Mouse (Mus musculus): ENCODE results near the gene 4921509C19Rik.
"Not testable (repeated sequence)": the region's sequence is repeated elsewhere in the genome, so short reads cannot be mapped to it uniquely, and the experiment has no call there.

The 4921509C19Rik gene

DNA sequence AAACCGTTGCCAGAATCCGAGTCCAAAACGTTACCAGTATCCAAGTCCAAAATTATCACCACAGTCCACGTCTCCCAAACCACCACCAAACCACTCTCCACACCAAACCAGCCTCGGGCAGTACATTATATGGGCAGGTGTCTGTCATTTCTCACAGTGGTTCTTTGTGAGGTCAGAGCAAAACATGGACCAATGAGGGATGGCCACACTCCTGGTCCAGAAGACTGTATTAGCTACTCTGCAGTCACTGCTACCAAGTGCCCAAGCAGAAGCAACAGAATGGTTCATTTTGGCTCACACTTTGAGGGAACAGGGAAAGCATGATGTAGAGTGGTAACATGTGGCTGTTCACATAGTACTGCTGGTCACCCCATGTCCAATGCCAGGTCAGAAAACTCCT is at the start of gene 4921509C19Rik:
TSS of gene 4921509C19Rik (minus strand) at position 101 of the 400 bp plus-strand sequence.
- not testable (repeated sequence) for DNase-seq (ENCODE audit: low read depth in 1 of 2, low spot score in 2 of 2)

DNA sequence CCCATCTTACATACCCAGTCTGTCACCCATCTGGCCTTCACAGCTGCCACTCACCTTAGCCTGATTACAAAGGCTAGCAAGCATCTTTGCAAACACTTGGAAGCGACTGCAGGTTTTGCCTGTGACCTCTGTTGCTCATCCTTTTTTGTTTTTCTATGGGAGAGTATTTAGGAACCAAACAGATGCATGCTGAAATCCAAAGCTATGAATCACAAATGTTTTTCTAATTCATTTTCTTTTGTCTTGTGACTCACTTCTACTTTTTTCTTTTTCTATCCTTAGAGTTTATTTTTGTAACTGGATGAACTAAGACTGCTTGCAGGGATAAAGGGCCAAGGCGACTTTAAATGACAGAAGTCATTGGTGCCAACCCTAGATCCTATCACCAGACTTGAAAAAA is 49.6 kb upstream of the 4921509C19Rik start:
- DNase-seq (ENCODE audit: low read depth in 1 of 2, low spot score in 2 of 2) = no peak

DNA sequence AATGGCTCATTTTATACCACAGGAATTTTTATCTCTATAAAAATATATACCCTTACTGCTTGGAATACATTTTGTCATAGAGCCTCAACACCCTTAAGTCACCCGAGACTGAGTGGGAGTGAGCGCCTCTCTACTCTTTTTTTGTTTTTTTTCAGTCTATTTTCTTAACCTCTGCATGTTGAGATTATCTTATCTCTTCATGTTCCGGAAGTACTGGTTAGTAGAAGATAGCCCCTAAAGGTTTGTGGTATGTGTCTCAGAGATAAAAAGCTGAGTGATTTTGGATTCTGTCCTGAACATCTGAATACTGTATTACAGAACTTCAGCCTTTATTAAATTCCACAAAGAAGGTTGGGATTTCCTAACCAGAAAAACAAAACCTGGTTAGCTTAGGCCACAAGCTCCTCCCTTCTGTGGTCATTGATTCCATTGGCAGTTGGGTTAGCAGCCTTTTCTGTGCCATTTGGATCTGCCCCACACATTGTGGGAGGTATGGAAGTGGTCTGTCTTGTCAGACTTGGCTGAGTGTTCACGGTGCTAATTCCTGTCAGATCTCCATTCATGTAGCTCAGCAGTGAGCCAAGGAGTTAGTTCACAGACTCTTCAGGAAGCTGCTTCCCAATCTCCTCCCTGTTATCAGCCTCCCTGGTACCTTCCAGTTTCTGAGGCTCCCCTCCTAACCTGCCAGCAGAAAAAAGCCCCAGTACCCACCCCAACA is 48.5 kb upstream of the 4921509C19Rik start:
- no peak for DNase-seq (ENCODE audit: low read depth in 1 of 2, low spot score in 2 of 2)

DNA sequence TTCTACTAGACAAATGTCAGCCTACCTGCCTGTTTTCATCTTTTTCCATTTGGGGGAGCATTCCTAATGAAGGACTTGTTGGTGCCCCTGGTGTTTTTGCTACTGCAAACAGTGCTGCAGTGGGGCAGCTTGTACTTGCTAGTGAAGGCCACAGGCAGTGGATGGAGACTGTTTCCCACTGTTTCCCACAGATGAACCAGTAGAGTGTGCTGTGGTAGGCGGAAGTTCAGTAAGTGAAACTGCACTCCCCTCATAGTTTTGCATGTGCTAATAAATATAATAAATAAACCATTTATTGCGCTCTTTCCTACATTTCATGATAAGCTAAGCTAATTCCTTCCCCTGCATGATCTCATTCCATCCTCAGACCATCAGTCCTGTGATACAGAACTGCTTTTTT is 43.0 kb upstream of the 4921509C19Rik start:
- no peak for DNase-seq (ENCODE audit: low read depth in 1 of 2, low spot score in 2 of 2)

DNA sequence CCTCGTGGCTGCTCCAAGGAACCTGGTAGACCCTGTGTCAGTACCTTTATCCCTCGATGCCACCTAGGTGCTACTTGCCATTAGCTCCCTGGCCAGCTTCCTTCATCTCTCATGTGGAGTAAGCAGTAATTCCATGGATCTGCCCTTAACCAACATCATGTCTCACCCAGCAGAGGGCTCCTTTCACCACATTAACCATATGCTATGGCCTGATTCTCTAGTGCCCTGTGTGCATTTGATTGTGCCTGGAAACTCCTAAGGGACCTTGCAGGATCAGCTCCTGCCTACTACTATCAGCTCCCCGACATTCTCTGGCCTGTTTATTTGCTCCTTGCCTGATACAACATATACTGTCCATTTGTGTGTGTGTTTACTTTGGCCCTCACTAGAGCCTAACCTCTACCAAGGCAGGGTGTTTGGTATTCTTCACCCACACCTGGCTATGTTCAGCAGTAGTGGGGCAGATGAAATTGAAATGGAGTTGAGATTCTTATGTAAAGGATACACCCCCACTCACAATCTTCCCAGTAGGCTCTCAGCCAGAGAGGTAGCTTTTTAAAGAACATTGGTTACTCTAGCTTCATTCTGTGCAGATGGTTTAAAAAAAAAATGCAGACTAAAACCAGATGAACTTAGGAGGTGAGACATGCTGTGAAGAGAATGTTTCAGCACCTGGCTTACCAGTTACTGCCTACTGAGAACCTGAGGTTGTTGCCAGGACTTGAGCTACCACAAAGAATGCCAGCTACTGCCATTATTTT is 37.8 kb upstream of the 4921509C19Rik start:
- DNase-seq (ENCODE audit: low read depth in 1 of 2, low spot score in 2 of 2) = no peak

DNA sequence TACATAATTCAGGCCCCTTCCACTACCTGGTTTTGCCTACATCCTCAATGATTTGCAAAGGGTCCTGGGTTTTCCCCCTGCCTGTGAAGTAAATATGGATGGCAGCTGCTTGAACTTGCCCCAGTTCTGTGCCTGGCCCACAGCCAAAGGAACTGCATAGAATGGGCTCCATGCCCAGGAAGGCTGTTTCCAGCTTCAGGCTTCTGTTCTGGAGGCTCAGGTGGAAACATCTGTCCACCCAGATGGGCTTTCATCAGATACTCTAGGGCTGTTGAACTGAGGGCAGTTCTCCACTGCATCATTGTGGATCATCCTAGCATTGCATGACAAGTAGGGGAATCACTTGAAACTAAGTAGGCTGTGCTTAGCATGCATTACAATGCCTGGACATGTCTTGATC is 36.2 kb upstream of the 4921509C19Rik start:
- DNase-seq (ENCODE audit: low read depth in 1 of 2, low spot score in 2 of 2) = no peak

DNA sequence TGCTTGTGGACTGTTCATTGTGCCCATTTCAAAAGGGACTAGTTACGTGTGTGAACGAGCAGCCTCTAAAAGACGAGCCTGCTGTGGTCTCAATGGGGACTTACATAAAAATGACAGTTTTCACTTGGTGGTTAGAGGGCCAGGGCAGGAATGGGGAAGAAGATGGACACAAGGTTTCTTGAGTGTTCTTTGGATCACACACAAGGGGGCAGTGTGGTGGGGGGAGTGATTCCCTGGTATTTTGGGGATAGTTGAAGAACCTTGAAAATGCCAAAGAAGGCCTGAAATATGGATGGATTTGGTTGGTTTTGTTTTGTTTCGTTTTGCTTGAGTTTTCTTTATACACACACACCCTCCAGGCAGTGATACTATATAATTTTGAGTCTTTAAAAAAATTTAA is 28.3 kb upstream of the 4921509C19Rik start:
- no peak for DNase-seq (ENCODE audit: low read depth in 1 of 2, low spot score in 2 of 2)

DNA sequence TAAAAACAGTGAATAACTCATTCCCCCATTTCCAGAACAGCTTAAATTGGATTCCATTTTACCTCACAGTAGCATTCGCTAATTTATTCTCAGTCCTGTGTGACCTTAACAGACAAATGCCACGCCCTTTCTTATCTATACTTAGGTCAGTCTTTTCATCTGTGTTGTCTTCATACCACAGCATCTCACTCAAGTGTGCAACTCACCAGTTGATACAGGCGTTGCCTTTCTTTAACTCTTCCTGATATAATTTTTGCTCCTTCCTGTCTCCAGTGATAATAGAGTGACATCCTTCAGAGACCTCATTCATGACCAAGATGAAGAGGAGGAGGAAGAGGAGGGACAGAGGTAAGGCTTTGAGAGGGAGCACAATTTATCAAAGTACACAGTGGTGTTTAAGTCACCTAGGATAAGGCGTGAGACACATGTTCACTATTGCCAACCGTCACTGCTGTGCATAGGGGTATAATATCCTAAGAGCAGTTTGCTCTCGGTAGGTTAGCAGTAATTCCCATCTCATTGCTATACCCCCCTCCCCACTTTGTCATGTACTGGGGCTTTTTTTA is 24.6 kb upstream of the 4921509C19Rik start:
- DNase-seq (ENCODE audit: low read depth in 1 of 2, low spot score in 2 of 2) = no peak

DNA sequence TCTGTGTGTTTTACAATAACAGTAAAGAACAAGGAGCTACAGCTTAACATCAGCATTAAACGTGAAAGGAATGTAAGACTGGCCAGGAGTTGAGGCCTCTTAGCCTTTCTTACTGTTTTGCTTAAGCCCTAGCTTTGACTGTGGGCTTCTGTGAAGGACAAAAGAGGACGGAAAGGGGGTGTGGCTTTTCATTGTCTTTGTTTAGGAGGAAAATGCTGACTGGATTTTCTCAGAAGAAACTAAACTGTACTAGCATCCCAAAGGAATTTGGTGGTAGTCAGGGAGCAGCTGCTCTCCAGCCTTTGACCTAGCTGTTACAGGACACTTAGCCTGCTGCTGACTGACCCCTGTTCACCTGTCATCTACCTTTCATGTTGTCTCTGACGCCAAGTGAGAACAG is 22.4 kb upstream of the 4921509C19Rik start:
- no peak for DNase-seq (ENCODE audit: low read depth in 1 of 2, low spot score in 2 of 2)

DNA sequence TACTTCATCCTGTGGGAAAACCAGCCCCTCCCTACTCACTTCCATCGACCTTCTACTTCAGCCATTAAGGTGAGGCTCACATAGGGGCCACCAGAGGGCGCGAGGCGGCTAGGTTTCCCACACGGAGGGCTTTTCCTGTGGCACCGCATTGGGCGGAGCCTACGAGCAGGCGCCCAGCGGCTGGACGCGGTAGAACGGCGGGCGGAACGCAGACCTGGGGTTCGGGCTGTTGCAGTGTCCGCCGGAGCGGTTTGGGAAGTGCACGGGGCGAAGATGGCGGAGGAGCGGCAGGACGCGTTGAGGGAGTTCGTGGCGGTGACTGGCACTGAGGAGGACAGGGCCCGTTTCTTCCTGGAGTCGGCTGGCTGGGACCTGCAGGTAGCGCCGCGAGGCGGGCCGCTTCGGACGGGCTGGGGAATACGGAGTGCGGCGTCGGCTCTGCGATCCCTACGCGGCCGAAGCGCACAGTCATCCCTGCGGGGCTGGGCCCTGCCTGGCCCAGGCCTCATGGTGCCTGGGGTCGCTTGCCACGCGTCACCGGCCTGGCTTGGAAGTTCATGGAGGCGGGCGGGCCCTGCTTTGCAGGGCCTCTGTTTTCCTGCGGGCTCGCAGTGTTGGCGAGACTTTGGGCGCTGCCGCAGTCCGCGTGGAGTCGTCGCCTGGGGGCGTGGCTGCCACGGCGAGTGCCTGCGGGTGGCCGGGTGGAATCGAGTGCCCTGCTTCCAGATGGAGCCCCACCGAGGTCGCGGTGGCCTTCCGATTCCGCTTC is 18.3 kb upstream of the 4921509C19Rik start, which contains the start of gene Nsfl1c:
TSS of gene Nsfl1c (plus strand) at position 148 of the 769 bp plus-strand sequence.
- peak; percentile 85 to 92 for DNase-seq (ENCODE audit: low read depth in 1 of 2, low spot score in 2 of 2)

DNA sequence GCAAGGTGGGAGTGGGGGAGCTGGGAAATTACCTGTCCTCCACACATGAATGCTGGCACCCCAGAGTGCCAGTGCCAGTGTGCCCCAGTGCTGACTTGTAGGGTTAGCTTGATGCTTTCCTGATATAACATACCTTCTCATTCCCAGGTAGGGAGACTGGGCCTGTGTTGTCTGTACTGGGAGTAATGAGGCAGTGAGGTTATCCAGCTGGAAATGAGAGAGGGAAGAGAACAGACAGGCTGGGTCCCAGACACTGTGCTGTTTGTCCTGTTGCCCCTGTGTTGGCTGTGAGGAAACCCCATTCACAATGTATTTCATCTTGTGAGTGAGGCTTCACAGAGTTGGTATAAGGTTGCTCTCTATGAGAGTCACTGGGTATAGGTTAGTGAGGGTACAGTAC is 10.5 kb upstream of the 4921509C19Rik start:
- no peak for DNase-seq (ENCODE audit: low read depth in 1 of 2, low spot score in 2 of 2)

DNA sequence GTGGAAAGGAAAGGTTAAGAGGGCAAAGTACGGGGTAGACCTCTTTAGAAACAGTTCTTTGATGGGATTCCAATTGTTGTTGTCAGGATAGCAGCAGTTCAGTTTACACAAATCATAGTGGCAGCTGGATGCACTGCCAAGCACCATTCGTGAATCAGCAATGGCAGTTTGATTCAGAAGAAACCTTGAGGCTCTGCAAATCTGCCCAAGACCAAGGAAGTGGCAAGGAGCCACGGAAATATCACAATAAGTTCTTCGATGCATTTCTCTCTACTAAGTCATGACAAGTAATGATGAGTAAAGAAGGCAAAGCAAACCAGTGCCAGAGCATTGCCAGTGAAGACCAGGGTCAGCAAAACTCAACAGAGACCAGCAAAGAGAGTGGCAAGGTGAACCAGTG is 41.0 kb downstream of the 4921509C19Rik start:
- not testable (repeated sequence) for DNase-seq (ENCODE audit: low read depth in 1 of 2, low spot score in 2 of 2)

DNA sequence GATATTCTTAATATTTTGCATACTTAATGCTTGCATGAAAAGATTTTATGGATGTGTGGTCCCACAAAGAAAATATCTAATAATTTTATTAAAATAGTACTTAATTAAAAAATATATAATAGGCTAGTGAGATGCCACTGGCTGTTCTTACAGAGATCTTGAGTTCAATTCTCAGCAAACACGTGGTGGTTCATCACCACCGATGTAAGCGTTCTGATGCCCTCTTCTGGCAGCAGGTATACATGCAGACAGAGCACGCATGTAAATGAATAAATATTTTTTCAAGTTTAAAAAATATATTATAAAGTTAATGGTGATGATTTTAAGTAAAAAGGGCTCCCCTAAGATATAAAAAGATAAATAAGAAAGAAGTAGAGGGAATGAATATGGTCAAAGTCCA is 41.8 kb downstream of the 4921509C19Rik start:
- not testable (repeated sequence) for DNase-seq (ENCODE audit: low read depth in 1 of 2, low spot score in 2 of 2)
